Mouse (Mus musculus): ENCODE measurements around the gene Gm49321. TPM values are rescaled to one million over a fixed set of nuclear protein-coding genes. Genes with fewer than 3 reads are reported as not detected.

Gm49321 gene
- not detected in 2 replicates for polyA plus RNA-seq (2012; rRNA removed; ENCODE audit: low replicate concordance)

DNA sequence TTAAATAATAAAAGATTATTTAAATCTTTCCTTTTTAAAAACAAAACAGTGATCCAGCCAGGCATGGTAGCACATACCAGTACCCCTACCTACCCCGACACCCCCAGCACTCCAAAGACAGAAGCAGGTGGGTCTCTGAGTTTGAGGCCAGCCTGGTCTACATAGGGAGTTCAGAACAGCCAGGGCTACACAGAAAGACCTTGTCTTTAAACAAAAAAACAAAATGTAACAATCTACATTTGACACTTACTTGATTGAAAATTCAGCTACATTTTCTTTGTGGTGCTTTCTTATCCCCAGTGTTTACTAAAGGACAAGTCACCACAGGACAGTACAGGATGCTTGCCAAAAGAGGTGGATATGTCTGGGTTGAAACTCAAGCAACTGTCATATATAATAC lies at the start of gene Gm49321:
Gm49321 (plus strand) TSS at position 301 of the 400 bp plus-strand sequence.

GRCm38 (mm10) chr12:73964291-73965281 lies 27.1 kb downstream of the Gm49321 start, which contains the start of gene Snapc1:
TSS of gene Snapc1 (plus strand) at chr12:73964481.

GRCm38 (mm10) chr12:73997297-73998127 lies 60.1 kb downstream of the Gm49321 start, which contains the start of gene Syt16:
TSS of gene Syt16 (plus strand) at chr12:73997661.

Other genes with a start within 250 kb of the Gm49321 start
- gene Hif1a, start 36.3 kb upstream of the Gm49321 start, polyA plus RNA-seq (2012; rRNA removed; ENCODE audit: low replicate concordance): 9.4 and 23.2 TPM in 2 replicates
- gene Snapc1, start 26.8 kb downstream of the Gm49321 start, polyA plus RNA-seq (2012; rRNA removed; ENCODE audit: low replicate concordance): 2.9 and 6.3 TPM in 2 replicates
- gene Syt16, start 60.0 kb downstream of the Gm49321 start, polyA plus RNA-seq (2012; rRNA removed; ENCODE audit: low replicate concordance): 0.05 and 0.77 TPM in 2 replicates